Mouse (Mus musculus): Measurements from ENCODE around the gene Lgals3bp.
"Not testable (repeated sequence)": the region's sequence is repeated elsewhere in the genome, so short reads cannot be mapped to it uniquely, and the experiment has no call there.

Gene Lgals3bp

GRCm38 (mm10) chr11:118401195-118401594 is 697 bp downstream of the Lgals3bp start:
- DNase-seq (ENCODE audit: low spot score in 2 of 2): no peak

- no peak for DNase-seq (ENCODE audit: low spot score in 2 of 2)
Measured at GRCm38 (mm10) chr11:118400566-118400936, 1.3 kb downstream of the Lgals3bp start.

- no peak for DNase-seq (ENCODE audit: low spot score in 2 of 2)
Measured at GRCm38 (mm10) chr11:118399891-118400565, 1.9 kb downstream of the Lgals3bp start.

GRCm38 (mm10) chr11:118397806-118398530 is 3.9 kb downstream of the Lgals3bp start:
- DNase-seq (ENCODE audit: low spot score in 2 of 2): no peak

DNA sequence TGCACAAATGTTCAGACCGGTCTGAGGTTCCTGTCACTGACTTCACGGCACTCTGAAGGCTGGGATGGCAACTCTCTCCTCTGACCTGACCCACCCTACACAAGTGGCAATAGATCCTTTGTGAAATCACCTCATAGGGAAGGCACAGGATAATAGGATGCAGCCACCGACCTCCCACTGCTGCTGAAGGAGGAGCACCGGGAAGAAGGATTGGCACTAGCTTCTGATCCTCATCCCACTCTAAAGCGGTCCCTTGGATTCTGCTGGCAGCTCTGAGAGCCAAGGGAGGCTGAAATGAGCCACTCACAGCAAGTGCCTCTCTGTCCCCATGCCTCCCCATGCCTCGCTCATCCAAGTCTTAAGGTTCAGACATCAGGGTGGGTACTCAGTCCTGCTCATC is 7.4 kb downstream of the Lgals3bp start:
- DNase-seq (ENCODE audit: low spot score in 2 of 2): no peak

GRCm38 (mm10) chr11:118393991-118394390 is 7.9 kb downstream of the Lgals3bp start:
- DNase-seq (ENCODE audit: low spot score in 2 of 2): no peak

GRCm38 (mm10) chr11:118387816-118388215 is 14.1 kb downstream of the Lgals3bp start:
- DNase-seq (ENCODE audit: low spot score in 2 of 2): not testable (repeated sequence)

DNA sequence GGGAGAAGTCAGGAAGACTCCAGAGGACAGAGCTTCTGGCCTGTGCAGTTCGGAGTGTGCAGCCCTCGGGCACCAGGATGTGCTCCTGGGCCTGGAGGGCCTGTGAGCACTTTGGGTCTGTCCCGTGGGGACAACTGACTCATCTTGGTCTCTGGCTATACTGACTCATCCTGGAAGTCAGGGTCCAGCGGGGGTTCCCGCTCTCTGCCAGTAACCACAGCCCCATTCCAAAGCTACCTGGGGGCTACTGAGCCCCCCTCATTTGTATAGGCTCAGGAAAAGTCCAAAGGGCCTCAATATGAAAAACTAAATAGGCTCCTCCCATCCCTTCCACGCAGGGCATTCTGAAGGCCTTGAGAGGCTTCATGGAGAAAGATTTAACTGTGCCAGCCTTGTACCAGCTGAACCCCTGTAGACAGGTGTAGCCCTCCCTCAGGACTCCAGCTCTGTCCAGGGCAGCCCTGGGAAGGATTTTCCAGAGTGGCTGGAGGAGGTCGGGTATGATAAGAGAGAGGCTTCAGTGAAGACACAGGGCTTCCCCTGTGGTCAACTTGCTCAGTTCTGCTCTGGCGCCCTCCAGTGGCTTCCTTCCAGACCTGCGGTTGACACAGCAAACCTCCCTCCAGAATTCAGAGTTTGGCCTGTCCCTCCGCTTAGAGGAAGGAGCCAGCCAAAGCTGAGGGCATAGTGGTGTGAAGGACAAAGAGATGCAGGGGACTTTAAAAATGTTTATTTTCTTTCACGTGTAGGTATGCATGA is 22.5 kb downstream of the Lgals3bp start:
- peak; percentile 85 to 92 for DNase-seq (ENCODE audit: low spot score in 2 of 2)

DNA sequence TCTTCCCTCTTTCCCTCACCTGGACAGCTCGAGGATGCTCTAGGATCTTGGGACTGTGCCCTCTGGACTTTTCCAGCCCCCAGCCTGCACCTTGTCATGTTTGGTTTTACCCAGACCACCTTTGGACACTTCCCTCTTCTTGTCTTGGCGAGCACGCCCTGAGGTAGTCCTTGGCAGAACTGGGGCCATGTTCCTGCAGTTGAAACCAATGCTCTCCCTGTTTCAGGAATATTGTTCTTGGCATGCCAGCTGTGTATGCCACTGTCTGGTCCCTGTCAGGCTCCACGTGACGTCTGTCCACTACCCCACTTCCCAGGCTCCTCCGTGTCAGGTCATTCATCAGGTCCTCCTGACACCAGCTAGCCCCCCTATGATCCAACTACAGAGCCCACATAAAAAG is 23.2 kb downstream of the Lgals3bp start:
- no peak for DNase-seq (ENCODE audit: low spot score in 2 of 2)

DNA sequence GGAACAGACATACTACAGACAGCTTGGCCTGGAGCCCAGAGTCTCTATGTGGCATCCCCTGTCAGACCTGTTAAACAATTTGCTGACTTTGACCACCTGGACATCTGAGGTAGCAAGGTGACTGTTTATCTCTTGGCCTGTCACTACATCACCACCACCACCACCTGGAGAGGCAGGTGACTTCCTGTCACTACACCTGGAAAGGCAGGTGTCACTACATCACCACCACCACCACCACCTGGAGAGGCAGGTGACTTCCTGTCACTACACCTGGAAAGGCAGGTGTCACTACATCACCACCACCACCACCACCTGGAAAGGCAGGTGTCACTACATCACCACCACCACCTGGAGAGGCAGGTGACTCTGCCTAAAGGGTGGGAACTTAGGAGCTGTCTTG is 25.6 kb downstream of the Lgals3bp start:
- not testable (repeated sequence) for DNase-seq (ENCODE audit: low spot score in 2 of 2)

GRCm38 (mm10) chr11:118375881-118376280 is 26.0 kb downstream of the Lgals3bp start:
- no peak for DNase-seq (ENCODE audit: low spot score in 2 of 2)

GRCm38 (mm10) chr11:118375461-118375860 is 26.4 kb downstream of the Lgals3bp start:
- DNase-seq (ENCODE audit: low spot score in 2 of 2): no peak

GRCm38 (mm10) chr11:118375006-118375405 is 26.9 kb downstream of the Lgals3bp start:
- DNase-seq (ENCODE audit: low spot score in 2 of 2): no peak

GRCm38 (mm10) chr11:118374506-118374905 is 27.4 kb downstream of the Lgals3bp start:
- no peak for DNase-seq (ENCODE audit: low spot score in 2 of 2)

DNA sequence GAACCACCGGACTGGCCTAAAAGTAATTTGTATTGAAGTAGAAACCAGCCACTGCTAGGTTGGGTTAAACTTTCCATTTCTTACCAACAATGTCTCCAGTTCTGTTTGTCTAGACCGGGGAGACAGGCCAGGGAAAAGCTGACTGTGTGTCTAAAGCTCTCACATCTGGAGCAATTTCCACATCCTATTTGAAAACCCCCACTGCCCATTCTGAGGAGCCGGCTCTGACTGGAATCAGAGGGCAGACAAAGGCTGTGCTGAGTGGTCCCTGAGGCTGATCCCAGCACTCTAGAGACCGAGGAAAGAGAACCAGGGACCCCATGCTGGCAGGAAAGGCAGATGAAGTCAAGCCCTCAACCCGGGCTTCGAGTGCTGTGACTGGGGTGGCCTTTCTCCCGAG is 29.3 kb downstream of the Lgals3bp start:
- no peak for DNase-seq (ENCODE audit: low spot score in 2 of 2)

DNA sequence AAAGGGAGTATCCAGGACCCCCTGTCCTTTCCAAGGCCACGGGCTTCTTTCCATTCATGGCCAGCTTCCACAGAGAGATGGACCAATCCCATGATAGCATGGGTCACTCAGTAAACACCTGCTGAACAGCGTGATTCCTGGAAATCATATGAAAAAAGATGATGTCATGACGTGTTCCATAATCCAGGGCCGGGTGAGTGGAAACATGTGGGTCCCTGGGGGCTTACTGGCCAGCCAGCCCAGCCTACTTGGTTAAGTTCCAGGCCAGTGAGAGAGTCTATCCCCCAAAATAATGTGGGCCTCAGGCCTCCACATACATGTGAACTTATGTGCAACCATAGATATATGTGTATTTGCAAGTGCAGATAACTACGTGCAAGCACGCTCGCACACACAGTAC is 30.0 kb downstream of the Lgals3bp start:
- no peak for DNase-seq (ENCODE audit: low spot score in 2 of 2)

GRCm38 (mm10) chr11:118369657-118370056 is 32.2 kb downstream of the Lgals3bp start:
- no peak for DNase-seq (ENCODE audit: low spot score in 2 of 2)

DNA sequence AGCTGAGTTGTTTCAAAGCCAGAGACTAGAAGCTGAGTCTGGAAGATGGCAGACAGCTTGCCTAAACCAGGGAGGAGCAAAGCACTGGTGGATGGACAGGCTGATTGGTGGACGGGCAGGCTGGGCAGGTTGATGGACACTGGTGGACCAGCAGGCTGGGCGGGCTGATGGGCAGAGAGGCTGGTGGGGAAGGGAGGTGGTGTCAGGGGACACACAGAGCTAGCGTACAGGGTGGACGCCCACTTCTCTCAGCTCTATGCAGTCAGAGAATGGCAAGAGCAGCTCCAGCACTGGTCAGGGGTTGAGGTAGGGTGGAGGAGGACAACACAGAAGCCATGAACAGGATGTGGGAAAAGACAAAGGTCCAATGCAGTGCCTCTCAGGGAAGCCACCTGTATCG is 32.6 kb downstream of the Lgals3bp start:
- DNase-seq (ENCODE audit: low spot score in 2 of 2): no peak

DNA sequence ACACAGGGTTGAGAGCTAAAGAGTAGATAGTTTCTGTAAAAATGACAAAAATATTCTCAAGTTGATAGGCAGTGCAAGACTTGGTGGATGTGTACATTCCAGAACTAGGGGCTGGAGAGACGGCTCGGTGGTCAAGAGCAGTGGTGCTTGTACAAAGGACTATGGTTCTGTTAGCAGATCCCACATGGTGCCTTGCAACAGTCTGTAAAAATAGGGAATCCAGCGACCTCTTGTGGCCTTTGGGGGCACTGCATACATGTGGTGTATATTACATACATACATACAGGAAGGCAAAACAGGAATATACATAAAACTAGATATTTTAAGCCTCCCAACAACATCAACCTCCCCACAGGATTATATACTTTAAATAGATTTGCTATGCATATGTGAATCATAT is 33.6 kb downstream of the Lgals3bp start:
- no peak for DNase-seq (ENCODE audit: low spot score in 2 of 2)

GRCm38 (mm10) chr11:118366559-118366958 is 35.3 kb downstream of the Lgals3bp start:
- DNase-seq (ENCODE audit: low spot score in 2 of 2): no peak

- DNase-seq (ENCODE audit: low spot score in 2 of 2): no peak
Measured at GRCm38 (mm10) chr11:118366108-118366507, 35.8 kb downstream of the Lgals3bp start.

- no peak for DNase-seq (ENCODE audit: low spot score in 2 of 2)
Measured at GRCm38 (mm10) chr11:118365171-118365570, 36.7 kb downstream of the Lgals3bp start.

GRCm38 (mm10) chr11:118364021-118364420 is 37.9 kb downstream of the Lgals3bp start:
- no peak for DNase-seq (ENCODE audit: low spot score in 2 of 2)
